Mouse (Mus musculus): ENCODE measurements at regions not wholly inside any gene's neighbourhood (a gene's known extent, or its start where the extent isn't known, plus 50 kb on each side); places are given as distances from the start of the nearest gene placed in this dataset.

- H3K9ac ChIP-seq, result no peak overlapping the region
- no peak for ATAC-seq (ENCODE audit: insufficient read depth)
- TF ChIP-seq CTCF (IDR thresholded peaks at IDR 0.05; ENCODE audit: low read depth), result peak; percentile 46
- no peak overlapping the region for H3K27ac ChIP-seq (ENCODE audit: low read depth)
- H3K9me3 ChIP-seq (ENCODE audit: low read depth, low read length), result no peaks in the 10 kb centered on the region
- H3K4me1 ChIP-seq (ENCODE audit: insufficient read depth), result no peaks in the 10 kb centered on the region
- H3K27me3 ChIP-seq (ENCODE audit: insufficient read depth, low read length), result no peaks in the 10 kb centered on the region
- H3K4me3 ChIP-seq (ENCODE audit: low read depth, low read length), result no peak overlapping the region
- no peaks in the 10 kb centered on the region for H3K36me3 ChIP-seq (ENCODE audit: insufficient read depth)
- WGBS, result 40% methylated on average over 2 of the region's 2 CpGs
- H3K4me2 ChIP-seq, result no peak overlapping the region
- DNase-seq, result peak; percentile 9
These were observed 845.4 kb downstream of the Pcdh18 start for GRCm38 (mm10) chr3:48911758-48912157.

GRCm38 (mm10) chr3:48890403-48890802 lies 866.7 kb downstream of the Pcdh18 start:
- TF ChIP-seq CTCF (IDR thresholded peaks at IDR 0.05; ENCODE audit: low read depth), result no peak
- Histone ChIP-seq H3K36me3 (ENCODE audit: insufficient read depth) (no peaks in the 10 kb centered on the region), H3K27me3 (ENCODE audit: insufficient read depth, low read length) (no peaks in the 10 kb centered on the region), H3K27ac (ENCODE audit: low read depth) (no peak overlapping the region), H3K4me1 (ENCODE audit: insufficient read depth) (no peaks in the 10 kb centered on the region), H3K4me2 (no peak overlapping the region), H3K9me3 (ENCODE audit: low read depth, low read length) (no peaks in the 10 kb centered on the region), H3K9ac (no peak overlapping the region), H3K4me3 (ENCODE audit: low read depth, low read length) (no peak overlapping the region)
- DNase-seq (no peak), ATAC-seq (ENCODE audit: insufficient read depth) (no peak)
- 78% methylated on average over 3 of the region's 3 CpGs for WGBS

GRCm38 (mm10) chr3:48887885-48888284 lies 869.2 kb downstream of the Pcdh18 start:
- H3K4me2 ChIP-seq, result no peak overlapping the region
- no peak for ATAC-seq (ENCODE audit: insufficient read depth)
- no peak for TF ChIP-seq CTCF (IDR thresholded peaks at IDR 0.05; ENCODE audit: low read depth)
- H3K27ac ChIP-seq (ENCODE audit: low read depth), result no peak overlapping the region
- H3K27me3 ChIP-seq (ENCODE audit: insufficient read depth, low read length), result no peaks in the 10 kb centered on the region
- no peak overlapping the region for H3K4me3 ChIP-seq (ENCODE audit: low read depth, low read length)
- no peaks in the 10 kb centered on the region for H3K9me3 ChIP-seq (ENCODE audit: low read depth, low read length)
- no peak overlapping the region for H3K9ac ChIP-seq
- H3K4me1 ChIP-seq (ENCODE audit: insufficient read depth), result no peaks in the 10 kb centered on the region
- WGBS, result 18% methylated on average over 4 of the region's 4 CpGs
- H3K36me3 ChIP-seq (ENCODE audit: insufficient read depth), result no peaks in the 10 kb centered on the region
- no peak for DNase-seq

- Histone ChIP-seq H3K9me3 (ENCODE audit: low read depth, low read length) (no peaks in the 10 kb centered on the region), H3K9ac (no peak overlapping the region), H3K27me3 (ENCODE audit: insufficient read depth, low read length) (no peaks in the 10 kb centered on the region), H3K4me2 (no peak overlapping the region), H3K27ac (ENCODE audit: low read depth) (no peak overlapping the region), H3K36me3 (ENCODE audit: insufficient read depth) (no peaks in the 10 kb centered on the region), H3K4me3 (ENCODE audit: low read depth, low read length) (no peak overlapping the region), H3K4me1 (ENCODE audit: insufficient read depth) (no peaks in the 10 kb centered on the region)
- no peak for ATAC-seq (ENCODE audit: insufficient read depth)
- DNase-seq, result no peak
- WGBS, result 57% methylated on average over 2 of the region's 2 CpGs
- TF ChIP-seq CTCF (IDR thresholded peaks at IDR 0.05; ENCODE audit: low read depth), result no peak
These were observed 887.6 kb downstream of the Pcdh18 start for GRCm38 (mm10) chr3:48869527-48869926.

- H3K9me3 ChIP-seq (ENCODE audit: low read depth, low read length), result no peaks in the 10 kb centered on the region
- peak; percentile 72 for TF ChIP-seq CTCF (IDR thresholded peaks at IDR 0.05; ENCODE audit: low read depth)
- 0 out of 2 replicates have a peak overlapping the region, but pooled peaks have one; percentile 25 for H3K4me2 ChIP-seq
- H3K36me3 ChIP-seq (ENCODE audit: insufficient read depth), result no peaks in the 10 kb centered on the region
- H3K4me1 ChIP-seq (ENCODE audit: insufficient read depth), result no peaks in the 10 kb centered on the region
- DNase-seq (peak; percentile 93), ATAC-seq (ENCODE audit: insufficient read depth) (no peak)
- no peaks in the 10 kb centered on the region for H3K27me3 ChIP-seq (ENCODE audit: insufficient read depth, low read length)
- 38% methylated on average over 6 of the region's 6 CpGs for WGBS
- no peak overlapping the region for H3K9ac ChIP-seq
- H3K4me3 ChIP-seq (ENCODE audit: low read depth, low read length), result no peak overlapping the region
- no peak overlapping the region for H3K27ac ChIP-seq (ENCODE audit: low read depth)
These were observed 911.0 kb downstream of the Pcdh18 start for GRCm38 (mm10) chr3:48846049-48846653.

- Histone ChIP-seq H3K4me2 (no peak overlapping the region), H3K4me1 (ENCODE audit: insufficient read depth) (no peaks in the 10 kb centered on the region), H3K27me3 (ENCODE audit: insufficient read depth, low read length) (no peaks in the 10 kb centered on the region), H3K27ac (ENCODE audit: low read depth) (no peak overlapping the region), H3K4me3 (ENCODE audit: low read depth, low read length) (no peak overlapping the region), H3K36me3 (ENCODE audit: insufficient read depth) (no peaks in the 10 kb centered on the region), H3K9ac (no peak overlapping the region), H3K9me3 (ENCODE audit: low read depth, low read length) (no peaks in the 10 kb centered on the region)
- no peak for TF ChIP-seq CTCF (IDR thresholded peaks at IDR 0.05; ENCODE audit: low read depth)
- WGBS, result 60% methylated on average over 3 of the region's 3 CpGs
- ATAC-seq (ENCODE audit: insufficient read depth) (no peak), DNase-seq (no peak)
These were observed 916.4 kb downstream of the Pcdh18 start for GRCm38 (mm10) chr3:48840692-48841091.

GRCm38 (mm10) chr3:48823360-48823759 lies 933.8 kb downstream of the Pcdh18 start:
- no peak for TF ChIP-seq CTCF (IDR thresholded peaks at IDR 0.05; ENCODE audit: low read depth)
- Histone ChIP-seq H3K27me3 (ENCODE audit: insufficient read depth, low read length) (no peaks in the 10 kb centered on the region), H3K36me3 (ENCODE audit: insufficient read depth) (no peaks in the 10 kb centered on the region), H3K9ac (no peak overlapping the region), H3K4me1 (ENCODE audit: insufficient read depth) (no peaks in the 10 kb centered on the region), H3K9me3 (ENCODE audit: low read depth, low read length) (no peaks in the 10 kb centered on the region), H3K27ac (ENCODE audit: low read depth) (no peak overlapping the region), H3K4me3 (ENCODE audit: low read depth, low read length) (no peak overlapping the region), H3K4me2 (no peak overlapping the region)
- DNase-seq (no peak), ATAC-seq (ENCODE audit: insufficient read depth) (no peak)
- 60% methylated on average over 6 of the region's 6 CpGs for WGBS

Measured in lung, embryonic 14.5 days (tissue).